Mouse (Mus musculus) midbrain, embryonic 10.5 days (tissue): ENCODE measurements around the gene 4930469K13Rik. TPM values are rescaled to one million over a fixed set of nuclear protein-coding genes. Genes with fewer than 3 reads are reported as not detected.

ENCODE experiments used
- DNase-seq: peaks from one replicate; pipeline ENCODE4 v3.0.0-alpha.2; 2017; ENCODE audit warnings: low spot score
- H3K27ac ChIP-seq: fragments of 300-500 bp; sonication (generic); replicated peaks from 2 replicates; pipeline ENCODE4 v1.5.1; 2016; ENCODE audit warnings: mild to moderate bottlenecking
- H3K27me3 ChIP-seq: fragments of 300-500 bp; sonication (generic); 2 replicates; pipeline ENCODE4 v1.6.1; 2016; ENCODE audit warnings: low read depth, mild to moderate bottlenecking; ENCODE audit not compliant: poor library complexity, severe bottlenecking
- H3K36me3 ChIP-seq: fragments of 300-500 bp; sonication (generic); 2 replicates; pipeline ENCODE4 v1.6.1; 2016; ENCODE audit warnings: mild to moderate bottlenecking, moderate library complexity
- H3K4me1 ChIP-seq: fragments of 300-500 bp; sonication (generic); 2 replicates; pipeline ENCODE4 v1.6.1; 2016
- H3K4me3 ChIP-seq: fragments of 300-500 bp; sonication (generic); 2 replicates; pipeline ENCODE4 v1.5.1; 2016; ENCODE audit warnings: mild to moderate bottlenecking, moderate library complexity
- H3K9me3 ChIP-seq: fragments of 300-500 bp; sonication (generic); replicated peaks from 2 replicates; pipeline ENCODE4 v1.6.1; 2016; ENCODE audit warnings: mild to moderate bottlenecking
- WGBS: fragments of 180-500 bp; shearing (Covaris S2); methylation state at CpG from one replicate; pipeline ENCODE4 v1.1.7; 2016; 5-methylcytosine and 5-hydroxymethylcytosine counted together
- polyA plus RNA-seq: library from polyadenylated mRNA; unstranded; fragments of >200 nt; fragmentation: Nextera tagmentation; extraction: Ambion mirVana; gene quantifications from 2 replicates; pipeline ENCODE4 v1.2.1, GENCODE M21; 2016

4930469K13Rik gene
- polyA plus RNA-seq, 1 experiment from 2014 or later, result not detected

- Histone ChIP-seq H3K9me3 (no peaks in the 10 kb centered on the region), H3K4me3 (no peak overlapping the region), H3K4me1 (peaks cover 10% of the 10 kb centered on the region; the same call in 1 of the 2 replicates), H3K36me3 (no peaks in the 10 kb centered on the region), H3K27me3 (no peaks in the 10 kb centered on the region), H3K27ac (no peak overlapping the region)
- DNase-seq, result no peak
- WGBS, result 90% methylated on average over 8 of the region's 8 CpGs
Measured at GRCm38 (mm10) chr11:33937641-33938040, 160.7 kb downstream of the 4930469K13Rik start.

GRCm38 (mm10) chr11:33934286-33934685 is 164.1 kb downstream of the 4930469K13Rik start:
- Histone ChIP-seq H3K4me1 (peaks cover 23% of the 10 kb centered on the region), H3K27me3 (no peaks in the 10 kb centered on the region), H3K9me3 (no peaks in the 10 kb centered on the region), H3K27ac (no peak overlapping the region), H3K4me3 (no peak overlapping the region), H3K36me3 (no peaks in the 10 kb centered on the region)
- 65% methylated on average over 9 of the region's 9 CpGs for WGBS
- no peak for DNase-seq

GRCm38 (mm10) chr11:33932386-33933111 is 165.8 kb downstream of the 4930469K13Rik start:
- H3K4me1 ChIP-seq, result peaks cover 18% of the 10 kb centered on the region
- H3K9me3 ChIP-seq, result no peaks in the 10 kb centered on the region
- no peak for DNase-seq
- H3K27ac ChIP-seq, result peak overlapping the region; percentile 10; the same call in 1 of the 2 replicates
- no peaks in the 10 kb centered on the region for H3K36me3 ChIP-seq
- H3K27me3 ChIP-seq, result peaks cover 8% of the 10 kb centered on the region; the same call in 1 of the 2 replicates
- WGBS, result 78% methylated on average over 18 of the region's 18 CpGs
- no peak overlapping the region for H3K4me3 ChIP-seq

- WGBS, result 9% methylated on average over 10 of the region's 10 CpGs
- Histone ChIP-seq H3K36me3 (no peaks in the 10 kb centered on the region), H3K4me3 (no peak overlapping the region; the same call in 1 of the 2 replicates), H3K27ac (peak overlapping the region; percentile 23), H3K9me3 (no peaks in the 10 kb centered on the region), H3K27me3 (peaks cover 8% of the 10 kb centered on the region; the same call in 1 of the 2 replicates), H3K4me1 (peaks cover 18% of the 10 kb centered on the region)
- peak; percentile 74 for DNase-seq
Measured at GRCm38 (mm10) chr11:33931836-33932385, 166.4 kb downstream of the 4930469K13Rik start.

GRCm38 (mm10) chr11:33929412-33929811 is 168.9 kb downstream of the 4930469K13Rik start:
- Histone ChIP-seq H3K4me1 (peaks cover 18% of the 10 kb centered on the region), H3K27ac (no peak overlapping the region), H3K27me3 (peaks cover 8% of the 10 kb centered on the region; the same call in 1 of the 2 replicates), H3K9me3 (no peaks in the 10 kb centered on the region), H3K4me3 (no peak overlapping the region), H3K36me3 (no peaks in the 10 kb centered on the region)
- WGBS, result 77% methylated on average over 11 of the region's 11 CpGs
- no peak for DNase-seq

GRCm38 (mm10) chr11:33928658-33929057 is 169.7 kb downstream of the 4930469K13Rik start:
- DNase-seq, result peak; percentile 40
- Histone ChIP-seq H3K27me3 (peaks cover 8% of the 10 kb centered on the region; the same call in 1 of the 2 replicates), H3K4me3 (no peak overlapping the region), H3K4me1 (peaks cover 18% of the 10 kb centered on the region), H3K27ac (no peak overlapping the region), H3K9me3 (no peaks in the 10 kb centered on the region), H3K36me3 (no peaks in the 10 kb centered on the region)
- WGBS, result 54% methylated on average over 7 of the region's 7 CpGs

GRCm38 (mm10) chr11:33927836-33928235 is 170.5 kb downstream of the 4930469K13Rik start:
- H3K27me3 ChIP-seq, result peaks cover 8% of the 10 kb centered on the region; the same call in 1 of the 2 replicates
- no peak for DNase-seq
- WGBS, result 83% methylated on average over 4 of the region's 4 CpGs
- H3K4me3 ChIP-seq, result no peak overlapping the region
- no peak overlapping the region for H3K27ac ChIP-seq
- H3K4me1 ChIP-seq, result peaks cover 18% of the 10 kb centered on the region
- H3K9me3 ChIP-seq, result no peaks in the 10 kb centered on the region
- no peaks in the 10 kb centered on the region for H3K36me3 ChIP-seq

GRCm38 (mm10) chr11:33927321-33927720 is 171.0 kb downstream of the 4930469K13Rik start:
- no peak overlapping the region for H3K4me3 ChIP-seq
- 56% methylated on average over 6 of the region's 6 CpGs for WGBS
- H3K4me1 ChIP-seq, result peaks cover 15% of the 10 kb centered on the region
- H3K9me3 ChIP-seq, result no peaks in the 10 kb centered on the region
- H3K27me3 ChIP-seq, result peaks cover 8% of the 10 kb centered on the region; the same call in 1 of the 2 replicates
- DNase-seq, result no peak
- no peaks in the 10 kb centered on the region for H3K36me3 ChIP-seq
- no peak overlapping the region for H3K27ac ChIP-seq

- no peak overlapping the region for H3K4me3 ChIP-seq
- H3K36me3 ChIP-seq, result no peaks in the 10 kb centered on the region
- no peak for DNase-seq
- H3K27me3 ChIP-seq, result peaks cover 8% of the 10 kb centered on the region; the same call in 1 of the 2 replicates
- 82% methylated on average over 2 of the region's 2 CpGs for WGBS
- H3K4me1 ChIP-seq, result peaks cover 13% of the 10 kb centered on the region; the same call in 1 of the 2 replicates
- H3K9me3 ChIP-seq, result no peaks in the 10 kb centered on the region
- no peak overlapping the region for H3K27ac ChIP-seq
Measured at GRCm38 (mm10) chr11:33926551-33926950, 171.8 kb downstream of the 4930469K13Rik start.

DNA sequence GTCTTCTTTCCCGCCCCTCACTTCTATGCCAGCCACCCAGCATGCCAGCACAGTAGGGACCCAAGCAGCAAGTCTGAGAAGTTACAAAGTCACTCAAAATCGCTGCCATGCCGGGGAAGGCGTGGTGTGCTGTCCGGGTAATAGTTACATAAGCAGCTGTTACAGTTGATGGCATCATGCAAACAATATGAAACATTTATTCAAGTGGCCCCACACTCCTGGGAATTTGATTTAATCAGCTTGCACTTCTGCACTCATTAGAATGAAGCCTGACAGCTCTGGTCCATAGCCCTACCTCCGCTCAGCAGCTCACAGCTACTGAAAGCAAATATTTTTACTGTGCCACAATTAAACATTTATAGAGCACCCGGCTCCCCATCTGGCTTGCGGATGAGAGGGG is 172.6 kb downstream of the 4930469K13Rik start:
- Histone ChIP-seq H3K4me3 (no peak overlapping the region), H3K27ac (no peak overlapping the region), H3K36me3 (no peaks in the 10 kb centered on the region), H3K4me1 (peaks cover 13% of the 10 kb centered on the region; the same call in 1 of the 2 replicates), H3K9me3 (no peaks in the 10 kb centered on the region), H3K27me3 (peaks cover 8% of the 10 kb centered on the region; the same call in 1 of the 2 replicates)
- no peak for DNase-seq
- 83% methylated on average over 8 of the region's 8 CpGs for WGBS

Other genes starting within 250 kb of the 4930469K13Rik start
- 0.19 and 0.25 TPM in 2 replicates for gene Kcnmb1, start 135.5 kb downstream of the 4930469K13Rik start, polyA plus RNA-seq
- 5.8 and 8.1 TPM in 2 replicates for gene Kcnip1, start 105.4 kb downstream of the 4930469K13Rik start, polyA plus RNA-seq
- gene Lcp2, start 51.6 kb downstream of the 4930469K13Rik start, polyA plus RNA-seq, result 1.8 and 2.6 TPM in 2 replicates
- gene Foxi1, start 109.5 kb upstream of the 4930469K13Rik start, polyA plus RNA-seq, result not detected in 2 replicates
- gene Fam196b, start 216.3 kb upstream of the 4930469K13Rik start, polyA plus RNA-seq, result 0.33 and 0.52 TPM in 2 replicates